Mouse (Mus musculus) intestine, embryonic 14.5 days (tissue): ENCODE results near the gene Ect2. TPM values are rescaled to one million over a fixed set of nuclear protein-coding genes. Genes with fewer than 3 reads are reported as not detected.

Source experiments
- ATAC-seq: fragments of 200-750 bp; cut with Nextera tagmentation; replicated peaks from 2 replicates; pipeline ENCODE4 v1.8.0; 2017; ENCODE audit warnings: low read depth, moderate number of reproducible peaks, moderate TSS enrichment, moderate library complexity; ENCODE audit not compliant: low FRiP score, low TSS enrichment
- DNase-seq: peaks from one replicate; pipeline ENCODE4 v3.0.0-alpha.2; 2018; ENCODE audit warnings: low spot score
- H3K27ac ChIP-seq: fragments of 300-500 bp; sonication (generic); 2 replicates; pipeline ENCODE4 v1.5.1; 2014; ENCODE audit warnings: low read depth, mild to moderate bottlenecking, control low read depth
- H3K27me3 ChIP-seq: fragments of 300-500 bp; sonication (generic); replicated peaks from 2 replicates; pipeline ENCODE4 v1.6.1; 2014; ENCODE audit warnings: low read length, control low read depth; ENCODE audit not compliant: control insufficient read depth, insufficient read depth
- H3K36me3 ChIP-seq: fragments of 300-500 bp; sonication (generic); 2 replicates; pipeline ENCODE4 v1.6.1; 2014; ENCODE audit warnings: low read length, control low read depth; ENCODE audit not compliant: control insufficient read depth, insufficient read depth
- H3K4me1 ChIP-seq: fragments of 300-500 bp; sonication (generic); replicated peaks from 2 replicates; pipeline ENCODE4 v1.6.1; 2014; ENCODE audit warnings: low read length, control low read depth, mixed read lengths; ENCODE audit not compliant: control insufficient read depth, insufficient read depth
- H3K4me2 ChIP-seq: fragments of 300-500 bp; sonication (generic); 2 replicates; pipeline ENCODE4 v1.6.1; 2014; ENCODE audit warnings: low read length
- H3K4me3 ChIP-seq: fragments of 300-500 bp; sonication (generic); 2 replicates; pipeline ENCODE4 v1.5.1; 2014; ENCODE audit warnings: low read depth, low read length, control low read depth, mixed read lengths
- H3K9ac ChIP-seq: fragments of 300-500 bp; sonication (generic); 2 replicates; pipeline ENCODE4 v1.6.1; 2014; ENCODE audit warnings: mild to moderate bottlenecking, low read length
- H3K9me3 ChIP-seq: fragments of 300-500 bp; sonication (generic); 2 replicates; pipeline ENCODE4 v1.6.1; 2016; ENCODE audit warnings: low read length, control low read depth; ENCODE audit not compliant: control insufficient read depth
- WGBS: fragments of 180-500 bp; shearing (Covaris S2); extraction: QIAGEN DNeasy Blood & Tissue Kit; methylation state at CpG from one replicate; pipeline ENCODE4 v1.1.7; 2014; 5-methylcytosine and 5-hydroxymethylcytosine counted together
- polyA plus RNA-seq: library from polyadenylated mRNA; unstranded; fragments of >200 nt; fragmentation: Nextera tagmentation; extraction: Ambion mirVana; gene quantifications from 2 replicates; pipeline ENCODE4 v1.2.1, GENCODE M21; 2014

The Ect2 gene
- polyA plus RNA-seq, 1 experiment from 2014 or later: 55.9 TPM

DNA sequence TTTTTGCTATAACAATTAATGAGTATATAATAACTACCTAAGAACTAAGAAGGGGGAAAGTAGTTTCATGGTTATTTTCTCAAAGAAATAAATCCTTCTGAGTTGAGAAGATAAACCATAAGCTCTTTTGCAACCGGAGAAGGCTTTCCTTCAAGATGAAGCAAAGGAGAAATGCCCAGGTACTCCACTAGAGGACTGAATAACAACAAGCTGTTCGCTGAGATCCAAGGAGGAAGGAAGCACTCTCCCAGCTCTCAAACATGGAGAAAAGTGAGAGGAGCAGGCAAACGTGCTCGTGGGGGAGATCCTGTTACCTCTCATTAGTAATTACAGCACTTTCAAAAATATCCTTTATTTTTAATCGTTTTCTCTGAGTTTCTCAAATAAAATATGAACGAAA is 46.5 kb downstream of the Ect2 start:
- DNase-seq: no peak

GRCm38 (mm10) chr3:27102965-27103364 is 50.7 kb downstream of the Ect2 start:
- DNase-seq (peak; percentile 21), ATAC-seq (no peak)
- H3K4me1 ChIP-seq: no peaks in the 10 kb centered on the region
- H3K27me3 ChIP-seq: no peaks in the 10 kb centered on the region
- H3K9me3 ChIP-seq: no peaks in the 10 kb centered on the region
- H3K27ac ChIP-seq: no peak overlapping the region
- H3K4me3 ChIP-seq: no peak overlapping the region
- H3K9ac ChIP-seq: no peak overlapping the region
- no peak overlapping the region for H3K4me2 ChIP-seq
- H3K36me3 ChIP-seq: peaks cover 71% of the 10 kb centered on the region
- WGBS: 91% methylated on average over 6 of the region's 6 CpGs

More for the DNA sequence above, 46.5 kb downstream of the Ect2 start:
- Histone ChIP-seq H3K4me2 (no peak overlapping the region), H3K4me3 (no peak overlapping the region), H3K27me3 (no peaks in the 10 kb centered on the region), H3K27ac (no peak overlapping the region), H3K4me1 (no peaks in the 10 kb centered on the region), H3K9me3 (no peaks in the 10 kb centered on the region), H3K9ac (no peak overlapping the region), H3K36me3 (peaks cover 63% of the 10 kb centered on the region)
- 82% methylated on average over 6 of the region's 6 CpGs for WGBS
- no peak for ATAC-seq

GRCm38 (mm10) chr3:27098633-27099032 is 55.0 kb downstream of the Ect2 start:
- H3K9me3 ChIP-seq: no peaks in the 10 kb centered on the region
- peaks cover 66% of the 10 kb centered on the region for H3K36me3 ChIP-seq
- H3K27ac ChIP-seq: no peak overlapping the region
- DNase-seq: peak; percentile 10
- H3K27me3 ChIP-seq: no peaks in the 10 kb centered on the region
- ATAC-seq: no peak
- no peak overlapping the region for H3K9ac ChIP-seq
- WGBS: 94% methylated on average over 6 of the region's 6 CpGs
- no peaks in the 10 kb centered on the region for H3K4me1 ChIP-seq
- no peak overlapping the region for H3K4me3 ChIP-seq
- H3K4me2 ChIP-seq: no peak overlapping the region

- no peaks in the 10 kb centered on the region for H3K27me3 ChIP-seq
- no peak overlapping the region for H3K27ac ChIP-seq
- peaks cover 20% of the 10 kb centered on the region for H3K36me3 ChIP-seq
- H3K9ac ChIP-seq: no peak overlapping the region
- ATAC-seq (no peak), DNase-seq (no peak)
- H3K4me2 ChIP-seq: no peak overlapping the region
- WGBS: 96% methylated on average over 6 of the region's 6 CpGs
- H3K4me3 ChIP-seq: no peak overlapping the region
- H3K4me1 ChIP-seq: no peaks in the 10 kb centered on the region
- H3K9me3 ChIP-seq: no peaks in the 10 kb centered on the region
Measured at GRCm38 (mm10) chr3:27086221-27086620, 67.5 kb downstream of the Ect2 start.

GRCm38 (mm10) chr3:27081229-27082060 is 72.2 kb downstream of the Ect2 start:
- WGBS: 87% methylated on average over 13 of the region's 13 CpGs
- Histone ChIP-seq H3K36me3 (peaks cover 2% of the 10 kb centered on the region; the same call in 1 of the 2 replicates), H3K4me2 (no peak overlapping the region), H3K9me3 (no peaks in the 10 kb centered on the region), H3K4me3 (no peak overlapping the region), H3K27me3 (no peaks in the 10 kb centered on the region), H3K4me1 (no peaks in the 10 kb centered on the region), H3K9ac (no peak overlapping the region), H3K27ac (no peak overlapping the region)
- DNase-seq (peak; percentile 41), ATAC-seq (no peak)

DNA sequence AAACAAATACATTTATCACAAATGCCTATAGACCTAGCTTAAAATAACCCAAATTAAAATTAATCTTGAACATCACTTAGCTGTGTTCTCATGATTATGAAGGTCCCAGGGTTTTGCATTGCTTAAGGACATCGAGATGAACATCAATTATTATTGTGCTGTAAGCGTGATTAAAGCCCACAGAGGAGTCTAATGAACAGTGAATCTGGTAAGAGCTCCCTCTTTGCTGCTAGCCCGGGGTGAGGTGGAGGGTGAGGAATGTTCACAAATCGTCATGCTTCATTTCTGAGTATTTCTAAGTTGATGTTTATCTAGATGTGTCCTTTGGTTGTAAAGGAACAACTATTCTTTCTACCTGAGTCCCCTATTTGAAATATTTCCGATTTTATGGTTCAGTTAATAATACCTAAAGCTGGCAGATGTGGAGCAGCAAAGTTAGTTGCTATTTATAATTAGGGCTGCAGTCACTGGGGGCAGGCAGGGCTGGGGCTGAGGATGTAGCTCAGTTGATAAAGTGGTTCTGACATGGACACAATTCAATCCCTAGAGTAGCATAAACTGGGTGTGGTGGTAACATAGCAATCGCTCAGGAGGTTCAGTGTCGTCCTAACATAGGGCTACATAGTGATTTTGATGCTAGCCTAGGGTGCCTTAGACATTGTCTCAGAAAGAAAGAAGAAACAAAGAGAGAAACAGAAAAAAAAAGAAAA is 73.5 kb downstream of the Ect2 start:
- H3K36me3 ChIP-seq: no peaks in the 10 kb centered on the region
- WGBS: 82% methylated on average over 7 of the region's 7 CpGs

GRCm38 (mm10) chr3:27073884-27074283 is 79.8 kb downstream of the Ect2 start:
- Histone ChIP-seq H3K9me3 (no peaks in the 10 kb centered on the region), H3K4me1 (no peaks in the 10 kb centered on the region), H3K36me3 (no peaks in the 10 kb centered on the region), H3K4me2 (no peak overlapping the region), H3K9ac (no peak overlapping the region), H3K27me3 (no peaks in the 10 kb centered on the region), H3K4me3 (no peak overlapping the region), H3K27ac (no peak overlapping the region)
- DNase-seq (no peak), ATAC-seq (no peak)
- 74% methylated on average over 2 of the region's 2 CpGs for WGBS

More for the DNA sequence above, 73.5 kb downstream of the Ect2 start:
- no peaks in the 10 kb centered on the region for H3K27me3 ChIP-seq
- H3K4me3 ChIP-seq: no peak overlapping the region
- no peak for ATAC-seq
- no peak overlapping the region for H3K27ac ChIP-seq
- H3K4me2 ChIP-seq: no peak overlapping the region
- H3K9me3 ChIP-seq: no peaks in the 10 kb centered on the region
- H3K4me1 ChIP-seq: no peaks in the 10 kb centered on the region
- H3K9ac ChIP-seq: no peak overlapping the region
- DNase-seq: no peak

- H3K9me3 ChIP-seq: no peaks in the 10 kb centered on the region
- H3K4me1 ChIP-seq: no peaks in the 10 kb centered on the region
- H3K27me3 ChIP-seq: no peaks in the 10 kb centered on the region
- H3K4me2 ChIP-seq: no peak overlapping the region
- no peak for DNase-seq
- no peaks in the 10 kb centered on the region for H3K36me3 ChIP-seq
- no peak overlapping the region for H3K9ac ChIP-seq
- WGBS: 91% methylated on average over 4 of the region's 4 CpGs
- no peak overlapping the region for H3K27ac ChIP-seq
- no peak overlapping the region for H3K4me3 ChIP-seq
- no peak for ATAC-seq
Measured at GRCm38 (mm10) chr3:27071706-27072105, 82.0 kb downstream of the Ect2 start.
